Mouse (Mus musculus): ENCODE data around the gene Csf2rb. TPM values are rescaled to one million over a fixed set of nuclear protein-coding genes. Genes with fewer than 3 reads are reported as not detected.
A peak's percentile ranks its signal among the peaks of the same experiment; 100 is the strongest.
"Not testable (repeated sequence)": the region's sequence is repeated elsewhere in the genome, so short reads cannot be mapped to it uniquely, and the experiment has no call there.

The Csf2rb gene
- total and polyA plus RNA-seq, 2 experiments from 2014 or later: 0.75 to 1.3 TPM

DNA sequence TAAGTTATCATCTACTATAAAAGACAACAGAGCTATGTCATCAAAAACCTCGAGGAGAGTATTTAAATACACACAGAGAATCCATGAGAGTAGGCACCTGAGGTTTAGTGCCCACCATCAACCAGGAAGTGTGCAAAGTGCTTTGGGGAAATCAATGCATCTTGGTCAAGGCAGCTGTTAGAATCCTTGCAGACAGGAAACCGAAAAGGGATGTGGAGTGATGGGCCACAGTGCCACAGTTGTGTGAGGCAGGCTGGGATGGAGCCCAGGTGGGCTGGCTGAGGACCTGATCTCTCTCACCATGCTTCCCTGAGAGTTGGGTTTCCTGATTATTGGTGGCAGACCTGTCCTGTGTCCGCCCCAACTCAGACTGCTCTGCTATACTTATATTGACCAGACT, 25.9 kb upstream of the Csf2rb start:
- Histone ChIP-seq H3K4me1 (ENCODE audit: insufficient read depth, low read length) (no peaks in the 10 kb centered on the region), H3K9me3 (ENCODE audit: low read length) (no peaks in the 10 kb centered on the region), H3K4me3 (ENCODE audit: low read length) (no peak overlapping the region), H3K27ac (no peak overlapping the region), H3K27me3 (ENCODE audit: insufficient read depth, low read length) (no peaks in the 10 kb centered on the region), H3K9ac (replicated peaks; ENCODE audit: low read length) (no peak overlapping the region), H3K36me3 (ENCODE audit: insufficient read depth, low read length) (no peaks in the 10 kb centered on the region), H3K4me2 (ENCODE audit: low read depth, low read length) (no peak overlapping the region)
- TF ChIP-seq CTCF (IDR thresholded peaks at IDR 0.05; ENCODE audit: low read depth): no peak
- DNase-seq (ENCODE audit: low spot score): no peak
- ATAC-seq: no peak
- WGBS: 78% methylated on average over 3 of the region's 3 CpGs

DNA sequence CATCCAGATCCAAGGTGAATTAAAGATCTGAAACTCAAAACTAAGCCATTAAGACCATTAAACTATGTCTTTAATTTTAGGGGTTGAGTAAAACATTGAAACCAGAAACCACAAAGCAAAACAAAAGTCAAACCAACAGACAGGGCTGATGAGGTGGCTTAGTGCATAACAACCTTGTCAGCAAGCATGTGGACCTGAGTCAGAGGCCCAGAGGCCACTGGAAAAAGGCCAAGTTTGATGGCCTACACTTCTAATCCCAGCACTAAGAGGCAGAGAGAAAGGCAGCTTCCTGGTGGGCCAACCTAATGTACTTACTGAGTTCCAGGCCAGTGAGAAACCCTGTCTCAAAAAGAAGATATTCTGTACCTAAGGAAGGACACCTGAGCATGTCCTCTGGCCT, 24.8 kb upstream of the Csf2rb start:
- H3K9ac ChIP-seq (replicated peaks; ENCODE audit: low read length): no peak overlapping the region
- H3K9me3 ChIP-seq (ENCODE audit: low read length): no peaks in the 10 kb centered on the region
- H3K27me3 ChIP-seq (ENCODE audit: insufficient read depth, low read length): no peaks in the 10 kb centered on the region
- H3K36me3 ChIP-seq (ENCODE audit: insufficient read depth, low read length): no peaks in the 10 kb centered on the region
- no peaks in the 10 kb centered on the region for H3K4me1 ChIP-seq (ENCODE audit: insufficient read depth, low read length)
- H3K4me2 ChIP-seq (ENCODE audit: low read depth, low read length): no peak overlapping the region
- ATAC-seq (no peak), DNase-seq (ENCODE audit: low spot score) (no peak)
- H3K4me3 ChIP-seq (ENCODE audit: low read length): no peak overlapping the region
- TF ChIP-seq CTCF (IDR thresholded peaks at IDR 0.05; ENCODE audit: low read depth): no peak
- no peak overlapping the region for H3K27ac ChIP-seq

DNA sequence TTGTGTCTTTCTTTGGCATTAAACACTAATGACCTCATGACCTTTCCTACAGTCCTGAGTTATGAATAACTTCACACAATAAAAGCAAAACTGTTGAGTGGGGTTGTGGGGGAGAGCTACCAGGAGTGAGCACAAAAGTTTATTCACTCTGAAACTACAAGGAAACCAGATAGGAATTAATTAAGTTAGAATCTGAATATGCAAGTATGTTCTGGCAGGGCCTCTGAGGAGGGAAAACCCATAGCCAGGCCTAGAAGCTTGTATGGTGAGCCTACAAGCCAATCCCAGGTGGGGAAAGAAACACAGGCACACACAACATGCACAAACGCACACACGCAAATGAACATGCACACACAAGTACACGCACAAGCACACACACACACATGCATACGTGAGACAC, 22.8 kb upstream of the Csf2rb start:
- DNase-seq (ENCODE audit: low spot score) (no peak), ATAC-seq (no peak)
- Histone ChIP-seq H3K4me2 (ENCODE audit: low read depth, low read length) (no peak overlapping the region), H3K36me3 (ENCODE audit: insufficient read depth, low read length) (no peaks in the 10 kb centered on the region), H3K27ac (no peak overlapping the region), H3K9ac (replicated peaks; ENCODE audit: low read length) (no peak overlapping the region), H3K9me3 (ENCODE audit: low read length) (no peaks in the 10 kb centered on the region), H3K4me1 (ENCODE audit: insufficient read depth, low read length) (no peaks in the 10 kb centered on the region), H3K27me3 (ENCODE audit: insufficient read depth, low read length) (no peaks in the 10 kb centered on the region), H3K4me3 (ENCODE audit: low read length) (no peak overlapping the region)
- TF ChIP-seq CTCF (IDR thresholded peaks at IDR 0.05; ENCODE audit: low read depth): no peak
- WGBS: 96% methylated on average over 4 of the region's 4 CpGs

DNA sequence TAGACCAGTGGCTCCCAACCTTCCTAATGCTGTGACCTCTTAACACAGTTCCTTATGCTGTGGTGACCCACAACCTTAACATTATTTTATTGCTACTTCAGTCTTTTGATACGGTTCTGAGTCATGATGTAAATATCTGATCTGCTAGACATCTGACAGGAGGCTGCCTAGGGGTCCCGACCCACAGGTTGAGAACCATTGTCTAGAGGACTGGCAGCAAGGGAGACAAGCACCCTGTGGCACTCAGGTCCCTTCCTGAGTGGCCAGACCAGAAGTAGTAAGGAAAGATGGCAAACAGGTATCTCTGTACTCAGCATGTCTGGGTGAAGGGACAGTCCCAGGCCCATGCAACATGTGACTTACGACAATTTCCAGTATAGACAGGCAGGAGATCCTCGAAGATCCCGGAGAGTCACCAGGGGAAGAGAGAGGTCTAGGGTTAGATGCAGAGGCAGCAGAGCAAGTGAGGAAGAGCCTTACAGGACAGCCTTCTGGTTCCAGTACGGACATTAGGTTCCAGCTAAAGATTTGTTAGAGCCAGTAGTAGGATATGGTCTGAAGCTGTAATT, 21.8 kb upstream of the Csf2rb start:
- no peaks in the 10 kb centered on the region for H3K27me3 ChIP-seq (ENCODE audit: insufficient read depth, low read length)
- H3K9me3 ChIP-seq (ENCODE audit: low read length): no peaks in the 10 kb centered on the region
- no peaks in the 10 kb centered on the region for H3K36me3 ChIP-seq (ENCODE audit: insufficient read depth, low read length)
- TF ChIP-seq CTCF (IDR thresholded peaks at IDR 0.05; ENCODE audit: low read depth): no peak
- H3K4me3 ChIP-seq (ENCODE audit: low read length): no peak overlapping the region
- H3K27ac ChIP-seq: no peak overlapping the region
- H3K9ac ChIP-seq (replicated peaks; ENCODE audit: low read length): no peak overlapping the region
- no peaks in the 10 kb centered on the region for H3K4me1 ChIP-seq (ENCODE audit: insufficient read depth, low read length)
- WGBS: 86% methylated on average over 6 of the region's 6 CpGs
- H3K4me2 ChIP-seq (ENCODE audit: low read depth, low read length): no peak overlapping the region
- ATAC-seq (no peak), DNase-seq (ENCODE audit: low spot score) (no peak)

DNA sequence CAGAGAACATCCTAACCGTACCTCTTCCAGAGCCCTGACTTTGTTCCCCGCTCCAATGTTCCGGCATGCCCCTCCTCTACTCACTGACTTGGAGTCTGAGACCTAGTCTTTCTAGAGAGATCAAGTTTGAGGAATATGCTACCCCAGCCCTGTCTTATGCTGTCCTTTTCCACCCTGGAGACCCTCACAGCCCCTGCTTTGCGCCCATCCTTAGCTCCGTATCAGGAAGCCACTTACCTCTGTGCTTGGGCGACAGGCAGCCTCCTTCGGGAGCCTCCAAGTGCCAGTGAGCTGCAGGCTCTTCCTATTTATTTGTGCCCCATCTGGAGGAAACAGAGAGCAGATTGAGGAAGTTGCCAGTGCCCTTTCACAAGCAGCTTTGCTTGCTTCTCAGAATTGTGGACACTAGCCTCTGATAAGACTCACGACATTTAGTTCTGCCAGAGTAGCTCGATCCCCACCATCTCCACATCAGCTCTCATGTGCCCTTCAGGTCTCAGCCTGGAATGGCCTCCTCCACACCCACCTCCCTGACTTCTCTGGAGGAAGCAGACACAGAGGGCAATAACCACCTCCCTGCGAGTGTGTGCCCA, 20.1 kb upstream of the Csf2rb start, which contains the start of gene Csf2rb2:
TSS of gene Csf2rb2 (minus strand) at position 381 of the 593 bp plus-strand sequence.
- no peak for DNase-seq (ENCODE audit: low spot score)
- WGBS: 81% methylated on average over 10 of the region's 10 CpGs
- TF ChIP-seq CTCF (IDR thresholded peaks at IDR 0.05; ENCODE audit: low read depth): no peak

DNA sequence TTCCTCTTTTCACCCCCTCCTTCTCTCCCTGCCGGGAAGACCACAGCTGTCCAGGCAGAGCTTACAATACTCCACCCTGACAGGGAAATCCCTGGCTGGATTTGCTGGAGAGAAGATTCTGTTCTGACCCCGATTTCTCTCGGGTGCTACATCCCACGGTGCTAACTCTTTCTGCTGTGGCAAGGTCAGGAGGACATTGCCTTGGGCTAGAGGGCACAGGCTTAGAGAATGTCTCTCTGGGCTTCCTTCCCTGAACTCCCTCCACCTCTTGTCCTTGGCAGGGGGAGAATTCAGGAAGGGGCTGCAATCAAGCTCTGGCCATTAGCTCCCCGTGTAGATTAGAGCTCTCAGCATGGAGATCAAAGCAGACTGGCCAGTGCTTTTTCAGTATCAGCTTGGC, 15.7 kb upstream of the Csf2rb start:
- no peak for TF ChIP-seq CTCF (IDR thresholded peaks at IDR 0.05; ENCODE audit: low read depth)
- H3K4me2 ChIP-seq (ENCODE audit: low read depth, low read length): no peak overlapping the region
- DNase-seq (ENCODE audit: low spot score) (no peak), ATAC-seq (no peak)
- WGBS: 47% methylated on average over 5 of the region's 5 CpGs
- no peaks in the 10 kb centered on the region for H3K27me3 ChIP-seq (ENCODE audit: insufficient read depth, low read length)
- H3K9ac ChIP-seq (replicated peaks; ENCODE audit: low read length): no peak overlapping the region
- no peaks in the 10 kb centered on the region for H3K4me1 ChIP-seq (ENCODE audit: insufficient read depth, low read length)
- H3K4me3 ChIP-seq (ENCODE audit: low read length): no peak overlapping the region
- no peaks in the 10 kb centered on the region for H3K9me3 ChIP-seq (ENCODE audit: low read length)
- no peaks in the 10 kb centered on the region for H3K36me3 ChIP-seq (ENCODE audit: insufficient read depth, low read length)
- no peak overlapping the region for H3K27ac ChIP-seq

More for the DNA sequence above, 20.1 kb upstream of the Csf2rb start, which contains the start of gene Csf2rb2:
- H3K9me3 ChIP-seq (ENCODE audit: low read length): no peaks in the 10 kb centered on the region
- H3K4me3 ChIP-seq (ENCODE audit: low read length): no peak within 1 kb of the TSS
- no peak within 1 kb of the TSS for H3K9ac ChIP-seq (replicated peaks; ENCODE audit: low read length)
- H3K4me2 ChIP-seq (ENCODE audit: low read depth, low read length): no peak within 1 kb of the TSS
- no peaks in the 10 kb centered on the region for H3K36me3 ChIP-seq (ENCODE audit: insufficient read depth, low read length)
- no peaks in the 10 kb centered on the region for H3K4me1 ChIP-seq (ENCODE audit: insufficient read depth, low read length)
- no peaks in the 10 kb centered on the region for H3K27me3 ChIP-seq (ENCODE audit: insufficient read depth, low read length)
- no peak within 1 kb of the TSS for H3K27ac ChIP-seq
- no peak for ATAC-seq

DNA sequence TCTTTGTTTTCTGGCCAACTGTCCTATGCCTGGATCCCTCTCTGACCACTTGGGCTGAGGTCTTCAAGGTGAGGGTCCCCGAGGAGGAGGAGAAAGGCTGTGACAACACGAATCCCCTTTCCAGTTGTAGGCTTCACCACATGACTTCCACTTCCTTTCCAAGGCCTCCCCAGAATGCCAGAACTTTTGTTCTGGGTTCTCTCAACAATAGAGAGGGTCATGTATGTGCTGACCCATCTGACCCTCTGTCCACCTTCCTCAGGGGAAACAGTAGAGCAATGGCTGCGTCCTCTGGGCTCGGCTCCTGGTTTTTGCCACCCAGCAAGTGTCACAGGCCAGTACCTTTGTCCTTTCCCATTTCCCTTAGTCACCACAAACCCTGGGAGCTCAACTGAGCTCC, 14.6 kb upstream of the Csf2rb start:
- ATAC-seq (no peak), DNase-seq (ENCODE audit: low spot score) (no peak)
- WGBS: 70% methylated on average over 4 of the region's 4 CpGs
- Histone ChIP-seq H3K27me3 (ENCODE audit: insufficient read depth, low read length) (no peaks in the 10 kb centered on the region), H3K9me3 (ENCODE audit: low read length) (no peaks in the 10 kb centered on the region), H3K4me2 (ENCODE audit: low read depth, low read length) (no peak overlapping the region), H3K36me3 (ENCODE audit: insufficient read depth, low read length) (no peaks in the 10 kb centered on the region), H3K4me3 (ENCODE audit: low read length) (no peak overlapping the region), H3K4me1 (ENCODE audit: insufficient read depth, low read length) (no peaks in the 10 kb centered on the region), H3K27ac (no peak overlapping the region), H3K9ac (replicated peaks; ENCODE audit: low read length) (no peak overlapping the region)
- TF ChIP-seq CTCF (IDR thresholded peaks at IDR 0.05; ENCODE audit: low read depth): no peak

DNA sequence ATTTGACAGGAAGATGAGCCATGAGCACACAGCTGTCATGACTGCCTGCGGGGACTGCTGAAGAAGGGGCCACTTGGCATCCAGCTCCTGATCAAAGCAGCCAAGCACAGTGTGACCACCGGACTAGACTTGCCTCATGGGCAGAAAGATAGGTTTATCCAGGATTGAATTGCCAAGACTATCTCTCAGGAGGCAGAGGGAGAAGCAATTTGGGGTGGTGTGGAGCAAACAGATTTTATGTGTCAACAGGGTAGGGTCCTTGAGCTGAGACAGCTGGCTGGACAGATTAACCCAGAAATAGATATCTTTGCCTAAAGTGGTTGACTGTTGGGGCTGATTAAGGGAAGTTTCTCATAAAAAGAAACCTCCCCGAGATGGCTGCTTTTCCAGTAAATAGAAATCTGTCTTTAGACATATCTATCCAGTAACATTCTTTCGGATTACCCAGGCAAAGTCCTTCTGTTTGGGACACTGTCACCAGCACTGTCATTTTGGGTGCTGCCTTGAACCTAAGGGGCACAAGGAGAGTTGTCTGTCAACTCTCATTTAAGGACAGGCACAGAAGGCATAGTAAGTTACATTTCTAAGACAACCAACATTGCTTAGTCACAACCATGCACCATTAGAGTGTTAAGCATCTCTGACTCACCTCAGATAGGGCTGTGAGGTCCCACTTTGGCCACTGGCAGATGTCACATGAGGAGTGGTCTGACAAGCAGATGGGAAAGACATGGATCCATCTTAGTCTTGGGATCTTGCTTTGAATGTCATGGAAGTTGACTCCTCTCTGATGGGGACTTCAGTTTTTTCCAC, 12.9 kb upstream of the Csf2rb start:
- 55% methylated on average over 4 of the region's 4 CpGs for WGBS
- H3K9me3 ChIP-seq (ENCODE audit: low read length): not testable (repeated sequence)

DNA sequence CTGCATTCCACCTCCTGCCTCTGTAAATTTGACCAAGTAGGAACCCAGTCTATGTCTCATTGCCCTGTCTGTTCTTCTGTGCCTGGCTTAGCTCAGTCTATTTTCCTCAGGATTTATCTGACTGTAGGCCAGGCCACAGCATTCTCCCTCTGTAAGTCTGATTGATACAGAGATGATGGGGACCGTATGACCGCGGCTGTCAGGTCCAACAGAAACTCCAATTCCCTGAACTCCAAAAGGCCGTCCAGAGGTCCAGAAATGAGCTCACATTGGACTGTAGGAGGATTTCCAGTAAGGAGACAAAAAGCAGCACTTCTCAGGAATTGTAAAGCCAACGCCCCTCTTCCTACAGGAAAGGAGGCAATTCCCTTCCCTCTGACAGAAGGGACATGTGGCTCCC, 11.9 kb upstream of the Csf2rb start:
- not testable (repeated sequence) for H3K4me1 ChIP-seq (ENCODE audit: insufficient read depth, low read length); DNase-seq (ENCODE audit: low spot score)
- 88% methylated on average over 5 of the region's 5 CpGs for WGBS

More for the DNA sequence above, 12.9 kb upstream of the Csf2rb start:
- H3K27me3 ChIP-seq (ENCODE audit: insufficient read depth, low read length); H3K9ac ChIP-seq (replicated peaks; ENCODE audit: low read length); H3K27ac ChIP-seq; H3K4me2 ChIP-seq (ENCODE audit: low read depth, low read length); ATAC-seq; H3K36me3 ChIP-seq (ENCODE audit: insufficient read depth, low read length); H3K4me1 ChIP-seq (ENCODE audit: insufficient read depth, low read length); H3K4me3 ChIP-seq (ENCODE audit: low read length): not testable (repeated sequence)
- DNase-seq (ENCODE audit: low spot score): peak; percentile 48

More for the DNA sequence above, 11.9 kb upstream of the Csf2rb start:
- not testable (repeated sequence) for H3K9ac ChIP-seq (replicated peaks; ENCODE audit: low read length); H3K36me3 ChIP-seq (ENCODE audit: insufficient read depth, low read length); ATAC-seq; H3K4me2 ChIP-seq (ENCODE audit: low read depth, low read length); H3K4me3 ChIP-seq (ENCODE audit: low read length); H3K9me3 ChIP-seq (ENCODE audit: low read length); H3K27ac ChIP-seq; H3K27me3 ChIP-seq (ENCODE audit: insufficient read depth, low read length)

Measured in hindbrain, postnatal 0 days (tissue).